In the genomic region with DNA sequence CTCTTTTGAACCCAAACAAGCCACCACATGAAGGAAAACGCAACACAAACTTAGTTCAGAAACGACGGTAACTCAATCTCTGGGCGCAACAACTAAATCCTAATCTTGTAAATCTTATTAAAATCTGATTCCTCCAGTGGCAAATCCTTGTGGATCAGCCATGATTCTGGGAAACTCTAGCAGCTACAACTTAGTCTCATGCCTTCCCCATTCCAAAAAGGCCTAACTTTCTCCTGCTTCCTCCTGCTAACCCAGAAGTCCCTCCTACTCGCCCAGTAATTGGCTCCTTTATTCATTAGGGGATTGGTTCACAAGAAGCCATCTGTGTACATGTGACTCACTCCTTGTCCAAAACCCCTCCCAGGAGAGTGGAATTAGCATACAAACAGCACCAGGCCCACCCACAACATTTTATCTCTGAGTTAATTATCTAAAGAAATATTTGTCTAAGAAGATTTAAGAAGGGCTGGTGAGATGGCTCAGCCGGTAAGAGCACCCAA, we compare ENCODE assay signal across 12 mouse cellular contexts.
"Had no signal": no experiment of that assay in that cellular context is flagged by ENCODE, and none has a peak within 500 bp of the region (broad histone marks: within the 10 kb centered on the region; RNA-seq: fewer than 3 reads in every experiment).

No protein-coding gene starts in this region.

- H3K9ac ChIP-seq: limb, embryonic 13.5 days; liver, embryonic 14.5 days; neural tube, embryonic 12.5 days had no signal

- H3K36me3 ChIP-seq: limb, embryonic 13.5 days; midbrain, embryonic 10.5 days; neural tube, embryonic 12.5 days had no signal

- H3K27ac ChIP-seq: limb, embryonic 13.5 days; liver, embryonic 14.5 days; midbrain, embryonic 10.5 days; neural tube, embryonic 12.5 days had no signal

- DNase-seq: kidney, adult 2 months; left cerebral cortex, postnatal 4 days; lung, adult 18-20 months; midbrain, embryonic 14.5 days; spleen, adult 18-20 months; thymus, adult 18-20 months; thymus, postnatal 14 days had no signal

- H3K4me3 ChIP-seq: limb, embryonic 13.5 days; midbrain, embryonic 10.5 days; myocyte; neural tube, embryonic 12.5 days had no signal

- H3K9me3 ChIP-seq: limb, embryonic 13.5 days; midbrain, embryonic 10.5 days; neural tube, embryonic 12.5 days had no signal

- H3K4me2 ChIP-seq: limb, embryonic 13.5 days; neural tube, embryonic 12.5 days had no signal

- H3K27me3 ChIP-seq: limb, embryonic 13.5 days; neural tube, embryonic 12.5 days had no signal

- H3K4me1 ChIP-seq: limb, embryonic 13.5 days; midbrain, embryonic 10.5 days; neural tube, embryonic 12.5 days had no signal
